Mouse (Mus musculus) heart, postnatal 0 days (tissue): ENCODE results near the gene Rhpn2. TPM values are rescaled to one million over a fixed set of nuclear protein-coding genes. Genes with fewer than 3 reads are reported as not detected.

Source experiments
- ATAC-seq: fragments of 200-750 bp; cut with Nextera tagmentation; 2 replicates; pipeline ENCODE4 v1.8.0; 2017; ENCODE audit warnings: low read depth, moderate number of reproducible peaks, moderate library complexity; ENCODE audit not compliant: insufficient read depth
- DNase-seq: peaks from one replicate; pipeline ENCODE4 v3.0.0-alpha.2; 2016; ENCODE audit warnings: low spot score
- H3K27ac ChIP-seq: fragments of 300-500 bp; sonication (generic); 2 replicates; pipeline ENCODE4 v1.5.1; 2014; ENCODE audit warnings: low read depth, mild to moderate bottlenecking
- H3K27me3 ChIP-seq: fragments of 300-500 bp; sonication (generic); 2 replicates; pipeline ENCODE4 v1.6.1; 2014; ENCODE audit warnings: low read length, mixed read lengths; ENCODE audit not compliant: control insufficient read depth, insufficient read depth
- H3K36me3 ChIP-seq: fragments of 300-500 bp; sonication (generic); replicated peaks from 2 replicates; pipeline ENCODE4 v1.6.1; 2014; ENCODE audit warnings: low read length, mixed read lengths; ENCODE audit not compliant: control insufficient read depth, insufficient read depth
- H3K4me1 ChIP-seq: fragments of 300-500 bp; sonication (generic); 2 replicates; pipeline ENCODE4 v1.6.1; 2014; ENCODE audit warnings: antibody characterized with exemption; ENCODE audit not compliant: control insufficient read depth, insufficient read depth
- H3K4me2 ChIP-seq: fragments of 300-500 bp; sonication (generic); 2 replicates; pipeline ENCODE4 v1.6.1; 2014; ENCODE audit warnings: low read depth, mild to moderate bottlenecking, low read length, moderate library complexity
- H3K4me3 ChIP-seq: fragments of 300-500 bp; sonication (generic); 2 replicates; pipeline ENCODE4 v1.5.1; 2014; ENCODE audit warnings: low read depth, low read length
- H3K9ac ChIP-seq: fragments of 300-500 bp; sonication (generic); replicated peaks from 2 replicates; pipeline ENCODE4 v1.6.1; 2014; ENCODE audit warnings: low read depth, low read length, mixed read lengths
- H3K9me3 ChIP-seq: fragments of 300-500 bp; sonication (generic); replicated peaks from 2 replicates; pipeline ENCODE4 v1.6.1; 2016; ENCODE audit warnings: low read length; ENCODE audit not compliant: control insufficient read depth
- CTCF ChIP-seq: IDR thresholded peaks from 2 replicates; pipeline ENCODE4 v1.5.1; 2016; ENCODE audit warnings: antibody characterized with exemption, control low read depth, low read depth
- EP300 ChIP-seq: IDR thresholded peaks from 2 replicates; pipeline ENCODE4 v1.6.1; 2016; ENCODE audit warnings: antibody characterized with exemption, low read depth
- WGBS: fragments of 180-500 bp; shearing (Covaris S2); extraction: QIAGEN DNeasy Blood & Tissue Kit; methylation state at CpG from one replicate; pipeline ENCODE4 v1.1.7; 2014; 5-methylcytosine and 5-hydroxymethylcytosine counted together
- polyA plus RNA-seq: library from polyadenylated mRNA; unstranded; fragments of >200 nt; fragmentation: Nextera tagmentation; extraction: Ambion mirVana; gene quantifications from 2 replicates; pipeline ENCODE4 v1.2.1, GENCODE M21; 2015
- total RNA-seq: library from RNA; depleted of rRNA; stranded (reverse); fragments of >200 nt; gene quantifications from 2 replicates; pipeline ENCODE4 v1.2.3, GENCODE M21; 2014; ENCODE audit warnings: low replicate concordance

Gene Rhpn2
- total and polyA plus RNA-seq, 2 experiments from 2014 or later = 4.0 to 6.1 TPM

GRCm38 (mm10) chr7:35340196-35340595, 6.2 kb downstream of the Rhpn2 start:
- TF ChIP-seq CTCF = no peak
- no peak for TF ChIP-seq EP300
- Histone ChIP-seq H3K27me3 (no peaks in the 10 kb centered on the region), H3K27ac (no peak overlapping the region), H3K36me3 (no peaks in the 10 kb centered on the region), H3K9ac (no peak overlapping the region), H3K4me3 (no peak overlapping the region), H3K4me1 (0 out of 2 replicates have a peak, but pooled peaks cover 6% of the 10 kb centered on the region), H3K9me3 (no peaks in the 10 kb centered on the region), H3K4me2 (no peak overlapping the region)
- DNase-seq (no peak), ATAC-seq (no peak)
- 39% methylated on average over 5 of the region's 5 CpGs for WGBS

DNA sequence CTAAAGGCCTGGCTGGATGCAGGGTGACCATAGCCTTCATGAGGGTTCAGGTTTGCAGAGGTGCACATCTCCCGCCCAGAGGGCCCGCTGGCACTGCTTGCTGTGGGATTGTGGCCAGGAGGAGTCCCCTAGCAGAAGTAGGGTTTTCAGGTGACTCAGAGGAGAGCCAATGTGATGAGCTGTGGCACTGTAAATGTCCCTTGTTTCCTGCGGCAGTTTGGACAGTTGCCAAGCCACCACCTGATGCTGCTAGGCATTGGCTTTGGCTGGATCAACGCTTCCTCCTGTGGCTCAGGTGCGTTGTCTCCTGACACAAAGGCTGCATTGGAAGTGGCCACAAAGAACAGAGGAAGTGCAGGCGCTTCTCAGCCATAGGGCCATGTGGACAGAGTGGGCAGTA, 7.3 kb downstream of the Rhpn2 start:
- no peak for DNase-seq
- Histone ChIP-seq H3K36me3 (no peaks in the 10 kb centered on the region), H3K27me3 (no peaks in the 10 kb centered on the region), H3K9ac (no peak overlapping the region), H3K4me2 (no peak overlapping the region), H3K9me3 (no peaks in the 10 kb centered on the region), H3K4me1 (0 out of 2 replicates have a peak, but pooled peaks cover 6% of the 10 kb centered on the region), H3K27ac (no peak overlapping the region), H3K4me3 (no peak overlapping the region)
- no peak for ATAC-seq
- TF ChIP-seq EP300 (no peak), CTCF (no peak)
- 72% methylated on average over 6 of the region's 6 CpGs for WGBS

GRCm38 (mm10) chr7:35342498-35342897, 8.5 kb downstream of the Rhpn2 start:
- H3K4me3 ChIP-seq = no peak overlapping the region
- no peak overlapping the region for H3K9ac ChIP-seq
- no peak overlapping the region for H3K4me2 ChIP-seq
- ATAC-seq (no peak), DNase-seq (no peak)
- WGBS = 35% methylated on average over 4 of the region's 4 CpGs
- no peaks in the 10 kb centered on the region for H3K36me3 ChIP-seq
- 0 out of 2 replicates have a peak, but pooled peaks cover 6% of the 10 kb centered on the region for H3K4me1 ChIP-seq
- TF ChIP-seq CTCF (no peak), EP300 (no peak)
- H3K27me3 ChIP-seq = no peaks in the 10 kb centered on the region
- no peaks in the 10 kb centered on the region for H3K9me3 ChIP-seq
- H3K27ac ChIP-seq = no peak overlapping the region

DNA sequence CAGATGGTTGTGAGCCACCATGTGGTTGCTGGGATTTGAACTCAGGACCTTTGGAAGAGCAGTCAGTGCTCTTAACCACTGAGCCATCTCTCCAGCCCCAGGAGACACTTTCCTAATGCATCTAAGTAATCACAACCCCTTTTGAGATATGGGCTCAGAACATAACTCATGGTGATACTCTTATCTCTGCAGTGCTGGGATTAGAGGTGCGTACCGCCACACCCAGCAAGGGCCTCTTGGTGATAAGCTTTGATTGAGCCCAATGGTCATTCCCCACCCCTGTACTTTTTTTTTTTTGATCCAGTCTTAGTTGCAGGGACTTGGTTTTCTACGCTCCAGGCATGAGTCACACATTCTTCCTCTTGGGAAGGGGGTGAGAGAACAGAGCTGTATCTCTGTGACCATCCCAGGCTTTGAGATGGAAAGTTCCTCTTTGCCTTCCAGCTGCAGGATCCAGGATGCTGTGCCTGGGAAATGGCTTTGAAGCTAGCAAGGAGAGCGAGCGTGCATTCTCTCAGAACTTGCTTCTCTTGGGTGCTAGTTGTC, 10.9 kb downstream of the Rhpn2 start:
- Histone ChIP-seq H3K9me3 (no peaks in the 10 kb centered on the region), H3K27ac (no peak overlapping the region), H3K4me1 (0 out of 2 replicates have a peak, but pooled peaks cover 6% of the 10 kb centered on the region), H3K9ac (no peak overlapping the region), H3K36me3 (no peaks in the 10 kb centered on the region), H3K4me2 (no peak overlapping the region), H3K4me3 (no peak overlapping the region), H3K27me3 (no peaks in the 10 kb centered on the region)
- WGBS = 50% methylated on average over 5 of the region's 5 CpGs
- ATAC-seq = no peak
- DNase-seq = no peak
- TF ChIP-seq EP300 (no peak), CTCF (no peak)

DNA sequence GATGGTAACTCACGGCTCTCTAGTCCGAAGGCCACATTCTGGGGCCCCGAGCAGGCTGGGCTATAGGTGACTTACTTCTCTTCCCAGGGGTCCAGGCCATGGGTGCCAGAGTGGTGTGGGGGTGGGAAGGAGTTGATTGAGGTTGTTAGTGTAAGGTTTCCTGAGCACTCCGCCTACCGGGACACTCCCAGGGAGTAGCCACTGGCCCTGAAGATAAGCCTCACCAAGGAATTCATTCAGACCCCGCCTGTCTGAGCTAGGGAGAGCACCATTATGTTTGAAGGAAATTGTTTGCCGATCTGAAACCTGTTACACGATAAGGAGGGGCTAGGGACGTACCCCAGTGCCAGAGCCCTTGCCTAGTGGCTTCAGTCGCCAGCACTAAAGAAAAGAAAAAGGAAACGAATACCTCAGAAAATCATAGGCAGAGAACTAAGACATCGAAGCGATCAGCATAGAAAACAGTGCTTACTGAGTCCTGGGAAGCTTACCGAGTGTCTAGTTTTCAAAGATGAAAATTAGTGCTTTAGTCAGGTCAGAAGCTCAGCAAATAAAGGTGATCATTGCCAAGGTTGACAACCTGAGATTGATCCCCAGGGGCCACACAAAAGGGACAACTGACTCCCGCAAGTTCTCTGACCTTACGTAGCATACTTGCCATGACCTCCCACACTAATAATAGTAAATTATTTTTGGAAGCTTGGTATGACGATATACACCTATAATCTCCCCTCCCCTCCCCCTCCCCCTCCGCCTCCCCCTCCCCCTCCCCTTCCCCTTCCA, 14.1 kb downstream of the Rhpn2 start:
- Histone ChIP-seq H3K9ac (no peak overlapping the region), H3K4me3 (no peak overlapping the region), H3K4me1 (no peaks in the 10 kb centered on the region), H3K9me3 (no peaks in the 10 kb centered on the region), H3K36me3 (no peaks in the 10 kb centered on the region), H3K27ac (no peak overlapping the region), H3K27me3 (no peaks in the 10 kb centered on the region), H3K4me2 (no peak overlapping the region)
- no peak for DNase-seq
- TF ChIP-seq EP300 = no peak
- TF ChIP-seq CTCF = no peak
- WGBS = 40% methylated on average over 18 of the region's 18 CpGs
- ATAC-seq = no peak

DNA sequence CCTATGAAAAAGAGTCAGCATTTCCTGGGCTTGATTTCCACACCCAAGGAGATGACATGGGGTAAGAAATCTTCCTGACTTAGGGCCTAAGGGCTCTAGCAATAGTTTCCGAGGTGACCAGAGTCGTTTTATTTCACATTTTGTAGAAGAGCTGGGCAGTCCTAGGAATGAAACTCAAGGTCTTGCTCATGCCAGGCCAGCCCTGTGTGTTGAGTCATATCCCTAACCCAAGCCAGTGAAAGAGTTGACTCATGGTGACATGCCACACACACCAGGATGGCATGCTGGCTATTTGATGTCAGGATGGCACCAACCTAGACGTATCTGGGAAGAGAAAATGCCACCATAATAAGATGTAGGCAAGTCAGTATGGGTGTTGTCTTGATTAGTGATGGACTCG, 15.1 kb downstream of the Rhpn2 start:
- TF ChIP-seq CTCF (no peak), EP300 (no peak)
- 89% methylated on average over 4 of the region's 4 CpGs for WGBS
- no peak overlapping the region for H3K9ac ChIP-seq

More for the DNA sequence above, 15.1 kb downstream of the Rhpn2 start:
- Histone ChIP-seq H3K9me3 (no peaks in the 10 kb centered on the region), H3K4me2 (no peak overlapping the region), H3K36me3 (no peaks in the 10 kb centered on the region), H3K27me3 (no peaks in the 10 kb centered on the region), H3K4me3 (no peak overlapping the region), H3K27ac (no peak overlapping the region), H3K4me1 (no peaks in the 10 kb centered on the region)
- ATAC-seq (no peak), DNase-seq (no peak)
